Mouse (Mus musculus) adrenal gland, postnatal 0 days (tissue): ENCODE data around the gene Nkg7. TPM values are rescaled to one million over a fixed set of nuclear protein-coding genes. Genes with fewer than 3 reads are reported as not detected.

Experiments
- microRNA-seq: library from miRNA; unstranded; fragments of <30 nt; microRNA quantifications from one replicate; pipeline ENCODE4, GENCODE M21; 2016; ENCODE audit warnings: borderline replicate concordance; ENCODE audit not compliant: insufficient number of aligned reads
- polyA plus RNA-seq: library from polyadenylated mRNA; unstranded; fragments of >200 nt; fragmentation: Nextera tagmentation; extraction: Ambion mirVana; gene quantifications from 2 replicates; pipeline ENCODE4 v1.2.1, GENCODE M21; 2015

Gene Nkg7
- 0.95 and 2.4 TPM in 2 replicates for polyA plus RNA-seq

GRCm38 (mm10) chr7:43436341-43437255 lies at the start of gene Nkg7:
Gene Nkg7 (plus strand): TSS chr7:43437073.

DNA sequence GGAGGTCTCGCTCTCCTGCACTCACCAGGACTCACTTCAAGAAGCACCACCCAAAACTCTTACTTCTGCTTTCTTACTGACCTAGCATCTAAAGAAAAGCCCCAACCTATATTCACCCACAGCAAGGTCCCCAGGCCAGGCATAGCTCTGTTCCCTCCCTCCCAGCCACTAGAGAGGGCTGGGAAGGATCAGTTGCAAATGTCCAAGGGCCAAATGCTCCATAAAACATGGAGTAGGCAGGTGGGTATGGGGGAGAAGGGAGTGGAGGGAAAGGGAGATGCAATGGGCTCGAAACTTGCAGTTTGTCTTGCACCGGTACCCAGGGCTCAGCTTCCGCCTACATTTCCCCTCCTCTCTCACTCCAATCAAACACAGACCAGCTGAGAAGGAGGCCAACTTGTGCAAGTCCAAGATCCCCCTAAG lies 28.7 kb upstream of the Nkg7 start, which contains the start of gene Siglecg:
Gene Siglecg, plus strand, starts transcription at position 74 of the 423 bp plus-strand sequence.

GRCm38 (mm10) chr7:43427406-43427805 lies 9.5 kb upstream of the Nkg7 start, which contains the start of gene Lim2:
Gene Lim2 (plus strand): TSS chr7:43427670.

DNA sequence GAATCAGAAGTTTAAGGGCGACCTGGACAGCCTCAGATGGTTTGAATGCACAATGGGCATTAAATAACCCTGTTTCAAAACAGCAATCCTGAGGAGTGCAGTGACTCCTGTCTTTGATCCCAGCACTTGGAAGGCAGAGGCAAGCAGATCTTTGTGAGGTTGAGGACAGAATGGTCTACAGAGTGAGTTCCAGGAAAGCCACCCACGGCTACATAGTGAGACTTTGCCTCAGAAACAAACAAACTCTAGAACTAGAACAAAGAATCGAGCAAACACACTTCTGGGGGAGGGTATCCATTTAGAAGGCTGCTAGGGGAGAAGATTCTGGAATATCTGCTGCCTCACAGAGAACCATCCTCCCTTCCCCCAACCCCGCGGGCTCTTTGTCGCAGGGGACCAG lies 3.6 kb downstream of the Nkg7 start, which contains the start of gene Cldnd2:
Gene Cldnd2, plus strand, starts transcription at position 301 of the 400 bp plus-strand sequence.

GRCm38 (mm10) chr7:43443917-43444293 lies 7.0 kb downstream of the Nkg7 start, which contains the start of the genes Etfb and Gm45233:
Gene Etfb (plus strand): TSS chr7:43444083.
Gene Gm45233 (plus strand): TSS chr7:43444128.

GRCm38 (mm10) chr7:43462851-43463250 lies 26.0 kb downstream of the Nkg7 start, which contains the start of gene Vsig10l:
Gene Vsig10l (plus strand): TSS chr7:43463151.

Small RNA genes lying within 50 kb of the gene (microRNA-seq; reads per million reads assigned to microRNA genes)
- not detected for gene Mir7051

Other genes with a start within 250 kb of the Nkg7 start
- 13.5 and 13.8 TPM in 2 replicates for gene Zfp715, start 123.8 kb upstream of the Nkg7 start, polyA plus RNA-seq
- gene Siglecf, start 85.7 kb upstream of the Nkg7 start, polyA plus RNA-seq = 0.08 and 0.28 TPM in 2 replicates
- 0.19 and 0.59 TPM in 2 replicates for gene Siglecg, start 28.9 kb upstream of the Nkg7 start, polyA plus RNA-seq
- gene Lim2, start 9.4 kb upstream of the Nkg7 start, polyA plus RNA-seq = not detected in 2 replicates
- gene Cldnd2, start 3.7 kb downstream of the Nkg7 start, polyA plus RNA-seq = not detected in 2 replicates
- gene Etfb, start 7.0 kb downstream of the Nkg7 start, polyA plus RNA-seq = 379 and 383 TPM in 2 replicates
- 0.18 and 0.69 TPM in 2 replicates for gene Gm45233, start 7.1 kb downstream of the Nkg7 start, polyA plus RNA-seq
- 5.1 and 6.0 TPM in 2 replicates for gene Vsig10l, start 26.1 kb downstream of the Nkg7 start, polyA plus RNA-seq
- 0.26 and 0.65 TPM in 2 replicates for gene Iglon5, start 53.0 kb downstream of the Nkg7 start, polyA plus RNA-seq
- gene 4931406B18Rik, start 68.9 kb downstream of the Nkg7 start, polyA plus RNA-seq = not detected in 2 replicates
- gene Cd33, start 107.4 kb downstream of the Nkg7 start, polyA plus RNA-seq = 1.3 and 2.0 TPM in 2 replicates
- 1.6 and 2.8 TPM in 2 replicates for gene Zfp658, start 125.2 kb downstream of the Nkg7 start, polyA plus RNA-seq
- 7.7 and 9.8 TPM in 2 replicates for gene Zfp719, start 142.5 kb downstream of the Nkg7 start, polyA plus RNA-seq
- gene Zfp819, start 170.1 kb downstream of the Nkg7 start, polyA plus RNA-seq = not detected in 2 replicates
- 0.28 TPM in 1 of 2 replicates, not detected in the other for gene Ceacam18, start 197.6 kb downstream of the Nkg7 start, polyA plus RNA-seq
- 1.3 and 1.4 TPM in 2 replicates for gene Siglece, start 223.1 kb downstream of the Nkg7 start, polyA plus RNA-seq
- gene Ctu1, start 234.9 kb downstream of the Nkg7 start, polyA plus RNA-seq = 6.4 and 8.3 TPM in 2 replicates